Mouse (Mus musculus) cerebral cortex, adult 2 months (tissue): Measurements from ENCODE around the gene Kng1.

Source experiments
- WGBS: fragments of 180-500 bp; shearing (Covaris S2); methylation state at CpG from one replicate; pipeline ENCODE4 v1.1.7; 2018; 5-methylcytosine and 5-hydroxymethylcytosine counted together

The Kng1 gene

DNA sequence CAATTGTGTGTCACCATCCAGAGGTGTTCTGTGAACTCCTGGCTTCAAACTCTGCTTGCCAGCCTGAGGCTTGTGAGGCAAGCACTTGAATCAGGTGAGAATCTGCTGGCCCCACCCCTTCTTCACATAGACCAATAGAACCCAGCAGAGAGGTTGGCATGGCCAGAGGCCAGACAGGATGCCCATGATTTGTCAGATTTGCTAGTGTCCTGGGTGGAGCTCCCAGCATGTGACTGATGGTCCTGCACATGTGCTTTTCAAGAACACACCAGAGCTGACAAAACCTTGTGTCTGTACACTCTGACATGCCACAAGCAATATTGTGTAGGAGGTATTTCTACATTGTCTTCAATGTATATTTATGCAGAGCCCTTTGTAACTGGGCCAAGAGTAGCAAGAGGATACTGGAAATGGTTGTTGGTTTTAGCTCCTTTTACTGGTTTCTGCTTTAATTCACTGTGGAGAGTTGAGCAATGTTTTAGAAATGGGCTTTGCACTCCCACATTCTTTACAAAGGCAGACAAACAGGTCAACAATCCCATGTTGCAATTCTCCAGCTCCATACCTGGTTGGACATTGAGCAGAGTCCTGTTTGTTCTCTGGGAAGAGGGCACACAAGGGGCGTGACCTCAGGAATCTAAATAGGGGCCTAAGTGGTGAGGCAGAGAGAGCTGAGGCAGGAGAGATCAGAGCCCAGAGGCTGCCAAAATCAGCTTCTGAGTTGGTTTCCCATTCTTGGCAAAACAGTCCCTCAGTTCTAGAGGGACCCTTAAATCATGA, at the start of gene Kng1:
Gene Kng1, plus strand, starts transcription at position 198 of the 780 bp plus-strand sequence.
- 88% methylated on average over 1 of the region's 1 CpGs for WGBS

DNA sequence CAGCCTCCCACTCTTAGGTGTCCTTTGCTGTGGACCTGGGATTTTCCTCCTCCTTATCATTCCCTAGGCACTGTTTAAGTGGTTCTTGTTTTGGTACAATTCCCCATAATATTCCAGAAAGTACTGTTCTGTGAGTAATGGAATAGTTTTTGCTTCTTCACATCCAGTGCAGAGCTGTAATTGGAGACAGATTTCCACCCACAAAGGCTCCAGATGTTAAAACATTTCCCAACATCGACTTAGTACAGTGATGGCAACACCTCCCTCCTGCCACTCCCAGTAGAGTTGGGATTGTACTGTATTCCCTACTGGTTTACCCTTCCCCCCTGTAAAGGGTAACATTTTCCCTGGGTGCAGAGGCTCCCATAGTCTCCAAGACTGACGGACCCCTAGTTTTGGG, 43.9 kb upstream of the Kng1 start:
- 84% methylated on average over 2 of the region's 2 CpGs for WGBS

DNA sequence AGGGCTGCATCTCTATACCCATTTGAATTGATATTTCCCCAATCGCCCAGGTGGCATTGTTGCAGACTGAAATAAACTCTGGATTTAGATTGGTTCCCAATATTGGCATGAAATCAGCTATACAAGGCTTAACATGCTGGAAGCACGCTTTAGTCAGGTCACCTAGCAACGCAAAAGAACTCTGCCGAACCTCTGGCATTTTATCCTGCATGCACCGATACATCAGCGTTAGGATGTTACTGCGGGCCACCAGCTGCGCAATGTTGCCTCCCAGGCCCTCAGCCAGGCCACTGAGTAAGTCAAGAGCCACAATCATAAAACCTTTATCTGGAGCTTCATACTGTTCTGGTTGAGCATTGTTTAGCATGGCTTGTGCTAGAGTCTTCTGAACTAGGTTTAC, 43.0 kb upstream of the Kng1 start:
- WGBS = 54% methylated on average over 8 of the region's 8 CpGs

DNA sequence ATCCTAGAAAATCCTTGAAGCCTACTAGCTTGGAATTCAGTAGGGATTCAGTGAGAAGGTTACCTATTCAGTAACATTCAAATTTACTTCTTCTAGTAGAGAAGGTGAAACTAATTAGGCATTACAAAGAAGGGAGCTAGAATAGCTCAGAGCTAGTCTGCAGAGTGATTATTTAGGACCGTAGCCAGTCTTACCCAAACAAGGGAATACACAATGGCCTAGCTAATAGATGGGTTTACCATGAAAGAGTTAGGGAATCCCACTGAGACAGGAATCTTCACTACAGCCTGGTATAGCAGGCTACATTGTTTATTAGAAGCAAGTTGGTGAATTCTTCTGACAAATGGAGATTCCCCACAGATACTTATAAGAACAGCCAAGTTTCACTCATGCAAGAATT, 37.1 kb upstream of the Kng1 start:
- 79% methylated on average over 1 of the region's 1 CpGs for WGBS

DNA sequence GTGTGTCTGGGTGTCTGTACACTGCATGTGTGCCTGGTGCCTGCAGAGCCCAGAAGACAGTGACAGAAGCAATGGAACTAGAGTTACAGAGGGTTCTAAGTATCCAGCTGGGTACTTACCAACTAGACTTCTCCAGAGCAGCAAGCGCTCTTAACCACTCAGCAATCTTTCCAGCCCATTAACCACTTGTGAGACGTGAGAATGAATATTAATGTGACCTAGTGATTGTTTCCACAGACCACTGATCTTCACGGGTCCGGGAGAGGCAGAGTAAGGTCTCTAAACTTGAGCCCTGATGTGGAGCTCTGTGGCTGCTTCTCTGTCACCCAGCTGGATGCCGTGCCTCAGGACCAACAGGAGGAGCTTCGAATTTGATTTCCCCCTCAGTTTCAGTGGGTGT, 32.6 kb upstream of the Kng1 start:
- WGBS = 50% methylated on average over 6 of the region's 6 CpGs

DNA sequence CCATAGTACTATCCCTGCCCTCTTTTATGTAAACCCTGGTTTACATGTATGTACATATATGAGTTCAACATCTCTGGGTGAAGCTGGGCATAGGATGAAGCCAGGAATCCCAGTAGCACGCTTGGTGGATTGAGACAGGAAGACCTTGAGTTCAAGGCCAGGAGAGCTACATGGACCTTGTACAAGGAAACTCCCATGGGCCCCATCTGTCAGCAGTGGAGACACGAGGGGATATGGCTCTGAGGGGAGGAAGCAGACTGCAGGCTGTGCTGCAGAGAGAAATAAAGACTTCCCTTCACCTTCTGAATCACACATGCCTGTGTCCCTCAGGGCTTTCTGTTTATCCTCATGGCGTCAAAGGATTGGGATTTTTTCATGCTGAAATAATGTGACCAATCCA, 30.3 kb upstream of the Kng1 start:
- 64% methylated on average over 3 of the region's 3 CpGs for WGBS

DNA sequence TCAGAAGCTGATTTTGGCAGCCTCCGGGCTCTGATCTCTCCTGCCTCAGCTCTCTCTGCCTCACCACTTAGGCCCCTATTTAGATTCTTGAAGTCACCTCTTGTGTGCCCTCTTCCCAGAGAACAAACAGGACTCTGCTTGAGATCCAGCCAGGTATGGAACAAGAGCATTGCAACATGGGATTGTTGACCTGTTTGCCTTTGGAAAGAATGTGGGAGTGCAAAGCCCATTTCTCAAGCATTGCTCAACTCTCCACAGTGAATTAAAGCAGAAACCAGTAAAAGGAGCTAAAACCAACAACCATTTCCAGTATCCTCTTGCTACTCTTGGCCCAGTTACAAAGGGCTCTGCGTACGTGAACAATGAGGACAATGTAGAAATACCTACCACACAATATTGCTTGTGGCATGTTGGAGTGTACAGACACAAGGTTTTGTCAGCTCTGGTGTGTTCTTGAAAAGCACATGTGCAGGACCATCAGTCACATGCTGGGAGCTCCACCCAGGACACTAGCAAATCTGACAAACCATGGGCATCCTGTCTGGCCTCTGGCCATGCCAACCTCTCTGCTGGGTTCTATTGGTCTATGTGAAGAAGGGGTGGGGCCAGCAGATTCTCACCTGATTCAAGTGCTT, 28.6 kb upstream of the Kng1 start, which contains the start of gene Kng2:
Gene Kng2, minus strand, starts transcription at position 517 of the 635 bp plus-strand sequence.
- 83% methylated on average over 3 of the region's 3 CpGs for WGBS

DNA sequence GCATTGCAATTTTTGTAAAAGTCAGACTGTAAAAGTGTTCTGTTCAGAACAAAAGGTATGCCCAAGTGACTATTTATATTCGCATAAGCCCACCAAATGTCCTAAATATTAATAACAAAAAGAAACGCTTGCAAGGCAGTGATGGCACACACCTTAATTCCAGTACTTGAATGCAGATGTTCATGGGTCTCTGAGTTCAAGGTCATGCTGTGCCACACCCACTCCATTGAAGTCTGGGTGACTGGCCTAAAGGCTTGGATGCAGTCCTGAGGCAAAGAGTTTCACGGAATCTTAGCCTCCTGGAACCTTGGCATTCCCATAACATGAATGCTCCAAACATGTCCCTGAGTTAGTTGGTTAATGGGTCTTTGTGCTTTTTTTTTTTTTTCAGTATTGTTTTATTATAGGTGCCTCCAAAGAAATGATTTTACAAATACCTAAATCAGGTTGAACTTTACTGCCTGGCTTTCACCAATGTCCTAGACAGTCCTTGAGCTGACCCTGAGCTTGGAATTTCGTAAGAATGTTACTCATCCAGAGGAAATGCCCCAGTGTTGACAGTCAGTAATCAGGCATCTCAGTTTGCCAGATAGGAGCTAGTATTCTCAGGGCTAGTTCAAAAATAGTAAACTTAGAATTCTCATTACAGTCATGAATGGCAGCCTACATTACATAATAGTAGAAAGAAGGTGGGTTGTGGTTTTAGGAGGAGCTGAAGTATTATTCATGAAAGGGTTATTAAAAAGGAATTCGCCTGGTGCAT, 26.8 kb upstream of the Kng1 start:
- 91% methylated on average over 5 of the region's 5 CpGs for WGBS

DNA sequence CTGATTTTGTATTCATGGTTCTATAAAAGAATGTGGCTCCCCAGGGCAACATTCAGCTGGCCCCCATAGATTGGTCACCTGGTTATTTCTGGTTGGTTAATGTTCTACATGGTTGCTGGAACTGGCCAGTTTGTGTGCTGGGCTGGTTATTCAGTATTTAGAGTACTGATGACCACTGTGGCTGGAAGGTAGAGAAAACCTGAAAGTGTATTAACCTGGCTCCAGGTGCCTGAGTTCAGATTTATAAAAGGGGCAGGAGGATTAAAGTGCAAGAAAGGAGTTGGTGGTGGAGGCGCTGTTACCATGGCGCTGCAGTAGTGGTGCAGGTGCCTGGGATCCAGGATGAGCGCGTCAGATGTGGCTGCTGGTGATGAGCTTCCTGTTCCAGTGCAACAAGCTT, 24.0 kb upstream of the Kng1 start:
- WGBS = 90% methylated on average over 4 of the region's 4 CpGs

DNA sequence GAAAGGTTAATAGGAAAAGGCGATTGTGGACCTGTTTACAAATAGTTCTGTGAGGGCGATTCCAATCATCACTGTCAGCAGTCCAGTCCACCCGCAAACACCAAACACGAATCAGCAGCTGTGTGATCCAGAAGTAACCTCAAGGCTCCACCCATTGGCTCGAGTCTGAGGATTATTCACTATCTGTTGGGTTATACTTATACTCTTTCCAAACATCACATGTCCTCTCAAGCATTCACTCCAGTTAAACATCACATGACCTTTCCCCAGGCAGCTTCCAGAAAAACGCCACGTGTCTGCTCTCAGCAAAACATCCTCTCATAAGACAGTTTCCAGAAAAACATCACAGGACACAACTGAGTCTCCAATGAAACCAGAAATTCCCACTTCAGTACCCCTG, 19.9 kb upstream of the Kng1 start:
- WGBS = 83% methylated on average over 7 of the region's 7 CpGs

DNA sequence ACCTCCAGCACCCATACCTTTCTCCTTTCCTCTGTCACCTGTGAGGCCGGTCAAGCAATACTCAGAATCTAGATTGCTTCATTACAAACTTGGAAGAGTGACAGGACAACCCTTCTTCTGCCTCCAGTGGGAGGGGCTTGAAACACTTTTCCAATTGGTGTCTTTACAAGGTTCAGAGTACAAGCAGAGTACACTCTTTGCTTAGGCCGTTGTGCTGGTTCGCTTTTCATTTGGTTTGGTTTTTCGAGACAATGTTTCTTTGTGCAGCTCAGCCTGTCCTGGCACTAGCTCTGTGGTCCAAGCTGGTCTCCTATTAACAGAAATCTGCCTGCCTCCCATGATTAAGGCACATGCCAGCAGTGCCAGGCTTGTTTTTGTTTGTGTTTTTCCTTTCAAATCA, 18.4 kb upstream of the Kng1 start:
- WGBS = 73% methylated on average over 4 of the region's 4 CpGs

DNA sequence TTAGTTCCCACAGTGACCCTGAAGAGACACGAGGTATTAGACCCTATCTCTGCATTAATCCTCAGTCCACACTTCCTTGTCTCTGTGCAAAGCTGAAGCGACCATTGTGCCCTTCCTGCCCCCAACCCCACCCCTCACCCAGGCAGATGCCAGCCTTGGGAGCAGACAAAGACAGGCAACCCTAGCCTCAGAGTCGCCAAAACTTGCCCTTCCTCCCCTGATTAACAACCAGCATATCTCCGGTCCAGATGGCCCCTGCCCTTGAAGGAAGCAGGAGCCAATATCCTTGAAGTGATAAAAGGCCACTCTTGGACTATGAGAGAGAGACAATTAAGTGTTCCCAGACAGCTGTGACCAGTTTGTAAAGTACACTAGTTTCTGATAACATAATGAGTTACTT, 16.8 kb upstream of the Kng1 start:
- WGBS = 66% methylated on average over 4 of the region's 4 CpGs

DNA sequence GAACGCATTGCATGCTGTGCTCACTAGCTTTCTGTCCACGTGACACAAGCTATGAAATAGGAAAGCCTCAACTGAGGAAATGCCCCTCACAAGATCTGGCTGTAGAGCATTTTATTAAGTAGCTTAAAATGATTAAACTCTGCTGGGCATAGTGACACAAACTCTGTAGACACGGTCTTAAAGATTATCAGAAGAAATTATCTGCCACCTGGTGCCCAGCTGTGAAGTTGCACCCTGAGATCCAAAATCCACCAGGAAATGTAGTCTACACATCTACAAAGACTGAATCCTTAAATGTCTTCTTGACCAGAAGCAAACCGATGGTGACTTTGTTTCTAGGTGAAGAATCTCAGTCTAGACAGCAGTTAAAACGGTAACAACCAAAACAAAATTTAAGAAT, 11.3 kb upstream of the Kng1 start:
- WGBS = 56% methylated on average over 5 of the region's 5 CpGs

DNA sequence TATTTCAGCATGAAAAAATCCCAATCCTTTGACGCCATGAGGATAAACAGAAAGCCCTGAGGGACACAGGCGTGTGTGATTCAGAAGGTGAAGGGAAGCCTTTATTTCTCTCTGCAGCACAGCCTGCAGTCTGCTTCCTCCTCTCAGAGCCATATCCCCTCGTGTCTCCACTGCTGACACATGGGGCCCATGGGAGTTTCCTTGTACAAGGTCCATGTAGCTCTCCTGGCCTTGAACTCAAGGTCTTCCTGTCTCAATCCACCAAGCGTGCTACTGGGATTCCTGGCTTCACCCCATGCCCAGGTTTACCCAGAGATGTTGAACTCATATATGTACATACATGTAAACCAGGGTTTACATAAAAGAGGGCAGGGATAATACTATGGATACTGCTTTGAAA, 2.0 kb downstream of the Kng1 start:
- WGBS = 72% methylated on average over 4 of the region's 4 CpGs

DNA sequence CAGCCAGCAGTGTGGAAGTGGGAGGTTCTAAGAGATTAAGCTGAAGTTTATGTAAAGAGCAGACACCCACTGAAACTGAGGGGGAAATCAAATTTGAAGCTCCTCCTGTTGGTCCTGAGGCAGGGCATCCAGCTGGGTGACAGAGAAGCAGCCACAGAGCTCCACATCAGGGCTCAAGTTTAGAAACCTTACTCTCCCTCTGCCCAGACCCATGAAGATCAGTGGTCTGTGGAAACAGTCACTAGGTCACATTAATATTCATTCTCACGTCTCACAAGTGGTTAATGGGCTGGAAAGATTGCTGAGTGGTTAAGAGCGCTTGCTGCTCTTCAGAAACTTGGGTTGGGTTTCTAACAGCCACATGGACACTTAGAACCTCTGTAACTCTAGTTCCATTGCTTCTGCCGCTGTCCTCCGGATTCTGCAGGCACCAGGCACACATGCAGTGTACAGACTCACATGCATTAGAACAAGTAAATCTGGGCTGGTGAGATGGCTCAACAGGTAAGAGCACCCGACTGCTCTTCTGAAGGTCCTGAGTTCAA, 3.2 kb downstream of the Kng1 start:
- WGBS = 85% methylated on average over 5 of the region's 5 CpGs

DNA sequence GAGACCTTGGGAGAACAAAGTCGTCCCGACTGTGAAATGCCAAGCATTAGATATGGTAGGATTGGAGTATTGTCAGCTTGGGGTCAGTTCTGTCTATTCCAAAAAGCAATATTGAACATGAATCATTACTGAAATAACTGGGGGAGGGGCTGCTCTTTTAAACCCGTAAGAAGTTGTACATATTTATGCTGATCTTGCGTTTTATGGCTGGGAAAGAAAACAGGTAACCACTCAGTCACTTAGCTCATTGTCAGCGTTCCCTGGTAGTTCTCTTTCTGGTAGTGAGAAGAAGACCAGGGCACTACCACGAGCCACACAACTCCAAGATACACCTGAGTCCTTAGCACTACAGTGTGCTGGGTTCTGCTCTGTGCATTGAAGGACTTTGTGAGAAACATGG, 19.9 kb downstream of the Kng1 start:
- 90% methylated on average over 6 of the region's 6 CpGs for WGBS

DNA sequence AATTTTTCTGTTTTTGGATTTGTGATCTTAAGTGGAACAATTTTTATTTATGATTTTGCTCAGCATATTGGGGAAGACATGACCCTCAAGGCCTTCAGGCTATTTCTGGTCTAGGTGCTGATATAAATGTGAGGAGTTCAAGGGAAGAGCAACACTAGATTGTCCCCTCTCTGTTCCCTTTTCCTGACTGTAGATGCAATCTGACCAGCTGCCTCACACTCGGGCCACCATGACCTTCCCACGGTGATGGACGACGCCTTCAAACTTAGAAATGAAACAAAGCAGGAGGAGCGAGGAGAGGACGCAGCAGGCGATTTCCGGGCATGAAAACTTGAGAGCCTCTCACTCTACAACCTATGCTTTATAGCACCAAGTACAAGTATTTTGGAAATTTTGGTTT, 29.5 kb downstream of the Kng1 start:
- 79% methylated on average over 8 of the region's 8 CpGs for WGBS

DNA sequence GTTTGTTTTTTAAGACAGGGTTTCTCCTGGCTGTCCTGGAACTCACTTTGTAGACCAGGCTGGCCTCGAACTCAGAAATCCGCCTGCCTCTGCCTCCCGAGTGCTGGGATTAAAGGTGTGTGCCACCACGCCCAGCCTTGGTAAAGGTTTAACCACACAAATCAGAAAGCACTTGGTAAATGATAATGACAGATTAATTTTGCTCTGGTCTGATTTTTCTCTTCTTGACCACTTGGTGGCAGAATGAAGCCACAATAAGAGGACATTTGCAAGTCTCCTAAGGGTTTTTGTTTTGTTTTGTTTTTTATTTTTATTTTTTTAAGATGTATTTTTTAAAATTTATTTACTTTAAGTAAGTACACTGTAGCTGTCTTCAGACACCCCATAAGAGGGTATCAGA, 30.0 kb downstream of the Kng1 start:
- WGBS = 43% methylated on average over 4 of the region's 4 CpGs

DNA sequence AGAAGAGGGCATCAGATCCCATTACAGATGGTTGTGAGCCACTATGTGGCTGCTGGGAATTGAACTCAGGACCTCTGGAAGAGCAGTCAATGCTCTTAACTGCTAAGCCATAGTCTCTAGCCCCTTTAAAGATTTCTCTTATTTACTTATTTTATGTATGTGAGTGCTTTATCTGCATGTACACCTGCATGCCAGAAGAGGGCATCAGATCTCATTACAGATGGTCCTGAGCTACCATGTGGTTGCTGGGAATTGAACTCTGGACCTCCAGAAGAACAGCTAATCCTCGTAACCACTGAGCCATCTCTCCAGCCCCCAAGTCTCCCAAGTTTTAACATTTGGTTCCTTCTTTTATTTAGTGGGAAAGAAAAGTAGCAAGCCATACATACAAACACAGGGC, 30.8 kb downstream of the Kng1 start:
- WGBS = 92% methylated on average over 1 of the region's 1 CpGs

DNA sequence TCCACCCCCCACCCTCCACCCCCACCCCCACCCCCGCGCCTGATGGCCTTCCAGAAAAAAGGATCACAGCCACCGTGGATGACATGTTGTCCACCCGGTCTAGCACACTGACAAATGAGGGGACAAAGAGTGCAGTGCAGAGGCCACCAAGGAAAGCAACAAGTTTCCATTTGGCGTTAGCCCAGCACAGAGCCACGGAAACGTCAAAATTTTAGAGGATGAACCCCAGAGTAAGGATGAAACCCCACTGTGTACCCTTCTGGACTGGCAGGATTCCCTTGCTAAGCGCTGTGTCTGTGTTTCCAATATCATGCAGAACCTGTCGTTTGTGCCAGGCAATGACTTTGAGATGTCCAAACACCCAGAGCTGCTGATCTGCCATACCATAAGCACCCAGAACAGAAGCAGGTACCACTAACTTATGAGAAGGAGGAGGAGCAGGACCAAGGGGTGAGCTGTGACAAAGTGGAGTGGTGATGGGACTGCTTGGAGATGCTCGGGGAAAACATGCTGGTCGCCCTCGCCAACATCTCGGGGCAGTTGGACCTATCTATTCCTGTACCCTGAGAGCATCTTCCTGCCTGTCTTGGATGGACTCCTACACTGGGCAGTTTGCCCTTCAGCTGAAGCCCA, 35.8 kb downstream of the Kng1 start:
- WGBS = 83% methylated on average over 13 of the region's 13 CpGs

DNA sequence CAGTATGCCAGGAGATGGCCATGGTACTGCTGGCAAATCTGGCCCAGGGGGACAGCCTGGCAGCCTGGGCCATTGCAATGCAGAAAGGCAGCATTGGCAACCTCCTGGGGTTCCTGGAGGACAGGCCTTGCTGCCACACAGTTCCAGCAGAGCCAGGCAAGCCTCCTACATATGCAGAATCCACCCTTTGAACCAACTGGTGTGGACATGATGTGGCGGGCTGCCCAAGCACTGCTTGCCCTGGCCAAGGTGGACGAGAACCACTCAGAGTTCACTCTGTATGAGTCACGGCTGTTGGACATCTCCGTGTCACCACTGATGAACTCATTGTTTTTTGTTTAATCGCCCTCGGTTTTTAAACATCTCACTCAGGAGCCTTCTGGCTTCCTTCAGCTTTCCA, 36.5 kb downstream of the Kng1 start:
- WGBS = 93% methylated on average over 6 of the region's 6 CpGs

DNA sequence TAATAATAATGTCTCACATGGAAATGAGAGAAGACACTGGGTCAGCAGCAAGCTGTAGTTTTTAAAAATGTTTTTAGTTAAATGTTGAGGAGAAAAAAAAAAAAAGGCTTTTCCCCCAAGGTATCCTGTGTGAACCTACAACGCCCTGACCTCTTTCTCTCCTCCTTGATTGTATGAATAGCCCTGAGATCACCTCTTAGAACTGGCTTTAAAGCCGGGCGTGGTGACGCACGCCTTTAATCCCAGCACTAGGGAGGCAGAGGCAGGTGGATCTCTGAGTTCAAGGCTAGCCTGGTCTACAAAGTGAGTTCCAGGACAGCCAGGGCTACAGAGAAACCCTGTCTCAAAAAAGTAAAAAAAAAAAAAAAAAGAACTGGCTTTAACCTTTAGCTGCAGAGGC, 37.9 kb downstream of the Kng1 start:
- 99% methylated on average over 5 of the region's 5 CpGs for WGBS
